Mouse (Mus musculus): Measurements from ENCODE around the gene Plcg1. TPM values are rescaled to one million over a fixed set of nuclear protein-coding genes. Genes with fewer than 3 reads are reported as not detected.

The Plcg1 gene
- polyA plus RNA-seq, 1 experiment from 2014 or later: 7.6 TPM

DNA sequence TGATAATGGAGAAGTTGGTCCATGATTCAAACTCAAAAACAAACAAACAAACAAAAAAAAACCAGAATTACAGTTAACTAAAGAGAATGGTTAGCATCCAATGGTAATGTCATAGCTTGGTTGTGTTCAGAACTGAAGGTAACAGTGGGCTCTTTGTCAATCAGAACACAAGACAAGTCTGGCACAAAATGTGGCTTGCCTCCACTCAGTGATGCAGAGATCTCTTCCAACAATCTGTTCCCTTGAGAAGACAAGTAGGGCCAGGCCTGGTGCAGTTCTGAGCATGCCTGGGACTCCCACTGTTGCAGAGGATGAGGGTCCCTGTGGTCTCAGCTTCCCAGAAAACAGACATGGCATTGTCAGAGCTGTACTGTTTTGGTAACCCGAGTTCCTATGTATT is 39.8 kb downstream of the Plcg1 start:
- 100% methylated on average over 1 of the region's 1 CpGs for WGBS (ENCODE audit: missing documents)
- Histone ChIP-seq H3K4me3 (ENCODE audit: inconsistent target) (no peak overlapping the region), H3K79me2 (ENCODE audit: inconsistent target) (no peaks in the 10 kb centered on the region), H3K36me3 (ENCODE audit: inconsistent target) (no peaks in the 10 kb centered on the region), H3K27ac (no peak overlapping the region)

GRCm38 (mm10) chr2:160771325-160772276 is 40.5 kb downstream of the Plcg1 start:
- Histone ChIP-seq H3K79me2 (ENCODE audit: inconsistent target) (no peaks in the 10 kb centered on the region), H3K27ac (no peak overlapping the region), H3K4me3 (ENCODE audit: inconsistent target) (no peak overlapping the region), H3K36me3 (ENCODE audit: inconsistent target) (no peaks in the 10 kb centered on the region)
- 97% methylated on average over 8 of the region's 8 CpGs for WGBS (ENCODE audit: missing documents)

DNA sequence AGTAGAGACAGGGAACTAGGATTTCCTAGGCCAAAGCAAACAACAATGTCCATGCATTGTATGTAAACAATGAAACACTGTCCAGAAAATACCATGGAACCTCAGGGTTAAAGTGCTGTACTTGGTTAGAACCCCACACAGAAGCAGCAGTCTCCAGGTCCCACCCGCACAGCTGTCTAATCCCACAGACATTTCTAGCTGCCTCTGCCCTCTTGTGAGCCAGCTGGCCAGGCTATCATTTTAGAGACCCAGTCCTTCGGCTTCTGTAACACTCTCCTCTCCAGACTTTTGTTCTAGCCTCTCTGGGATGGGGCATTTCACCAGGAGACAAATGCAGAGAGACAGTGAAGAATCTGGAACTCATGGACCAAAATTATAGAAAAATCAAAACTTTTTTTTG is 46.9 kb downstream of the Plcg1 start:
- H3K27ac ChIP-seq: no peak overlapping the region
- no peak overlapping the region for H3K4me3 ChIP-seq (ENCODE audit: inconsistent target)
- no peaks in the 10 kb centered on the region for H3K79me2 ChIP-seq (ENCODE audit: inconsistent target)
- 97% methylated on average over 2 of the region's 2 CpGs for WGBS (ENCODE audit: missing documents)
- no peaks in the 10 kb centered on the region for H3K36me3 ChIP-seq (ENCODE audit: inconsistent target)

DNA sequence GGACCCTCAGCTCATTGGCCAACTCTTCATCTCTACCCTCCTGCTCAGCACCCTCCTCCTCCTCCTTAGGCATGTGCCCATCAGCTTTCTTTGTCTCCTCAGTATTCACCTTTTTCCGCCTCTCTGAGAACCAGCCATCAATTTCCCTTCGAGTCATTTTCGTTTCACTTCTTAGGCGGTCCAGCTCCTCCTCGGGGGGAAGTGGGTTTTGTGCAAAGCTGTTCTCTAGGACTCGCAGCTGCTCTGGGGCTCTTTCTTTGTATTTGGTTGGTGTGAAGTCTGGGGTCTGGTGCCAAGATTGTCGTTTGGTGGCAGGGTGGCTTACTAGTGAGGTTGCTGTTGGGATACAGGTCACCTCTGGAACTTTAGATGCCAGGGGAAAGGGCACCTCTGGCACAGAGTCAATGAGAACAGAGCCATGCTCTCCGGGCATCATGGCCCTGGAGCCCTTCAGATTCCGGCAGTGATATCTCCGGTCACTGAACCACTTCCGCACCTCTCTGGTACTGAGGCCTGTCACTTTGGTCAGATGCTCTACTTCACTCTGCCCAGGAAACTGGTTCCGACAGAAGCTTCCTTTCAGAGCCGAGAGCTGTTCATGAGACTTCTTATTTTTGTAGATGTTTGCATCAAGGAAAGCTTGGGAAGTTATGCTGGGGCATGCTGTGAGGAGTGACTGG is 49.2 kb downstream of the Plcg1 start:
- Histone ChIP-seq H3K79me2 (ENCODE audit: inconsistent target) (no peaks in the 10 kb centered on the region), H3K27ac (no peak overlapping the region), H3K4me3 (ENCODE audit: inconsistent target) (no peak overlapping the region), H3K36me3 (ENCODE audit: inconsistent target) (no peaks in the 10 kb centered on the region)
- 34% methylated on average over 13 of the region's 13 CpGs for WGBS (ENCODE audit: missing documents)

DNA sequence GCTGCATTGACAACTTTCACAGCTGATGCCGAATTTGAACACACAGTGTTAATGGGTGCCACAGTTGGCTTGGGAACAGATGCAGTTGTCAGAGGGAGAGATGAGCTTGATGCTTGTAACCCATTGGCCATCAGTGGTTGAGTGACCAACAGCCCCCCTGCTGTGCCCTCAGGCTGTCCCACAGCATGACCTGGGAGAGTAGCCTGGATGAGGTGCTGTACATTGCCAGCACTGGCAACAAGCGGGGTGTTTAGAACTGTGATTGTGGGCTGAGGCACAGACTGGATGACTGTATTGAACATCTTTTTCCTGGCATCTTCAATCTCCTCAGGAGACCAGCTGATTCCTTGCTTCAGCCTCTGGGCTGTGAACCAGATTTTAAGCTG is 49.7 kb downstream of the Plcg1 start:
- Histone ChIP-seq H3K36me3 (ENCODE audit: inconsistent target) (no peaks in the 10 kb centered on the region), H3K4me3 (ENCODE audit: inconsistent target) (no peak overlapping the region), H3K79me2 (ENCODE audit: inconsistent target) (no peaks in the 10 kb centered on the region), H3K27ac (no peak overlapping the region)
- 96% methylated on average over 2 of the region's 2 CpGs for WGBS (ENCODE audit: missing documents)

- no peaks in the 10 kb centered on the region for H3K79me2 ChIP-seq (ENCODE audit: inconsistent target)
- no peaks in the 10 kb centered on the region for H3K36me3 ChIP-seq (ENCODE audit: inconsistent target)
- 31% methylated on average over 1 of the region's 1 CpGs for WGBS (ENCODE audit: missing documents)
- no peak overlapping the region for H3K27ac ChIP-seq
- H3K4me3 ChIP-seq (ENCODE audit: inconsistent target): no peak overlapping the region
Observed at GRCm38 (mm10) chr2:160786333-160786732, 55.2 kb downstream of the Plcg1 start.

DNA sequence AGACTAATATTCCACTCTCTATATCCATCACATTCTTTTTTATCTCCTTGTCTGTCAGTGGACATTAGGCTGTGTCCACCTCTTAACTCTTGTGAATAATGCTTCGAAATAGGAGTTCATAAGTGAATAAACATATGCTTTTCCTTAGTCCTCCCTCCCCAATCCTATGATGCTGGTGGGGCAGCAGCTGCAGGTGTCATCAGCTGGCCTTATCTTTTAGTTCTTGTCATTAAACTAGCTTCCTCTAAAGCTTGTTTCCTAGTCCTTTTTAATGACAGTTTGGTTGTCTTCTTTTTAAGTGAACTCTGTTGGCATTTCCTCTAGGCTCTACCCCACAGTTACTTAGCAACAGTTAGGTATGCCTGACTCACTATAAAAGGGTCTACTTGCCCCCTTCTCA is 57.9 kb downstream of the Plcg1 start:
- Histone ChIP-seq H3K27ac (no peak overlapping the region), H3K79me2 (ENCODE audit: inconsistent target) (no peaks in the 10 kb centered on the region), H3K4me3 (ENCODE audit: inconsistent target) (no peak overlapping the region), H3K36me3 (ENCODE audit: inconsistent target) (no peaks in the 10 kb centered on the region)
- 79% methylated on average over 1 of the region's 1 CpGs for WGBS (ENCODE audit: missing documents)

GRCm38 (mm10) chr2:160789741-160790140 is 58.6 kb downstream of the Plcg1 start:
- Histone ChIP-seq H3K4me3 (ENCODE audit: inconsistent target) (no peak overlapping the region), H3K27ac (no peak overlapping the region), H3K36me3 (ENCODE audit: inconsistent target) (no peaks in the 10 kb centered on the region), H3K79me2 (ENCODE audit: inconsistent target) (no peaks in the 10 kb centered on the region)

GRCm38 (mm10) chr2:160793117-160793516 is 62.0 kb downstream of the Plcg1 start:
- WGBS (ENCODE audit: missing documents): 42% methylated on average over 2 of the region's 2 CpGs
- Histone ChIP-seq H3K27ac (no peak overlapping the region), H3K36me3 (ENCODE audit: inconsistent target) (no peaks in the 10 kb centered on the region), H3K4me3 (ENCODE audit: inconsistent target) (no peak overlapping the region), H3K79me2 (ENCODE audit: inconsistent target) (no peaks in the 10 kb centered on the region)

- WGBS (ENCODE audit: missing documents): 52% methylated on average over 2 of the region's 2 CpGs
- H3K36me3 ChIP-seq (ENCODE audit: inconsistent target): no peaks in the 10 kb centered on the region
- no peak overlapping the region for H3K27ac ChIP-seq
- no peaks in the 10 kb centered on the region for H3K79me2 ChIP-seq (ENCODE audit: inconsistent target)
- no peak overlapping the region for H3K4me3 ChIP-seq (ENCODE audit: inconsistent target)
Observed at GRCm38 (mm10) chr2:160796973-160797372, 65.9 kb downstream of the Plcg1 start.

DNA sequence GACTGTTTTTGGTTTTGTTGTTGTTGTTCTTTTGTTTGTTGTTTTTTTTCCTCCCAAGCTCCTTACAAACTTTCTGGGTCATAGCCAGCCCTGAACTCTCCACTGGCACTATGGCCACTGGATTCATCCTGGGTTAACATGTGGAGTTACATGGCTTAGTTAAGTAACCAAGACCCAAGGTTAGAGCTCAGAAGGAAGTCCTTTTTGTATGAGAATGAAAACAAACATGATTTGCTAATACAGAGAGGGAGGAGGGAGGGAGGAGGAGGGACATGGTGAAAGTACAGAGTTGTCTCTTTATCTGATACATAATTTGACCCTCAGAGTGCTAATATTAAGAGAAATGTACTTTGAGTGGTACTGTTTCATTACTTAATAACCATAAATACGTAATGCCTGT is 67.1 kb downstream of the Plcg1 start:
- Histone ChIP-seq H3K79me2 (ENCODE audit: inconsistent target) (no peaks in the 10 kb centered on the region), H3K4me3 (ENCODE audit: inconsistent target) (no peak overlapping the region), H3K36me3 (ENCODE audit: inconsistent target) (no peaks in the 10 kb centered on the region), H3K27ac (no peak overlapping the region)
- WGBS (ENCODE audit: missing documents): 89% methylated on average over 1 of the region's 1 CpGs

DNA sequence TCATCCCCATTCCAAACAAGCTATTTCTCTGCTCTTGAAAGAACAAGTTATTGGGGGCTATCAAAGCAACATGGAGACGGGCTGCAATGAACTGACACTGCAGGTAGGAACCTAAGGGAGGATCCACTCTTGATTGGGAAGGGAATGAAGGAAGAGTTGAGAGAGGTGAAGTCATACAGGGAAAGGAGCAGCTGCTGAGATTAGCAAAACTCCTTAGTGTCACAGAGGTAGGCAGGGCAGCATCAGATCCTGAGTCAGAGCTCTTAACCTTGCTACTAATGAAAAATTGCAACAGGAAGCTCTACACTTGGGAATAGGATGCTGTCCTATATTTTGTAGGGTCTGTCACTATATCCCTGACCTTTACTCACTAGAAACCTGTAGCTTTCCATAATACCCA is 69.9 kb downstream of the Plcg1 start:
- H3K27ac ChIP-seq: no peak overlapping the region
- 93% methylated on average over 1 of the region's 1 CpGs for WGBS (ENCODE audit: missing documents)
- H3K79me2 ChIP-seq (ENCODE audit: inconsistent target): no peaks in the 10 kb centered on the region
- H3K4me3 ChIP-seq (ENCODE audit: inconsistent target): no peak overlapping the region
- H3K36me3 ChIP-seq (ENCODE audit: inconsistent target): no peaks in the 10 kb centered on the region

DNA sequence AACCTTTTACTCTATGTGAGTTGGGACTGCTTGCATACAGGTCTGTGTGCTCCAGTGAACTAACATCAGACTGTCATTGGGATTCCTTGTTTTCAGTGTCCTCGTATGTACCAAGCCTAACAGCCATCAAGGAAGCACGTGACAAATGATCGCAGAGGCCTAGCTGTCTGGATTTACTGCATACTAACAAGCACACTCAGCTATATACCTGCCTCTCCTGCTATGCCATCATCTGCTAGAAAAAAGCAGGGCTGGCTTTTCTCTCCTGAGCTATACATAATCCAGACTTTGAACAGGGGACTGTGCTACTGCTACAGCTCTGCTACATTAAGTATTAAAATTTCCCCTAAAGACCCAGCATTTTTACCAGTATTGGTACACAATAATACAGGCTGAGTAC is 71.2 kb downstream of the Plcg1 start:
- 93% methylated on average over 3 of the region's 3 CpGs for WGBS (ENCODE audit: missing documents)
- Histone ChIP-seq H3K36me3 (ENCODE audit: inconsistent target) (no peaks in the 10 kb centered on the region), H3K4me3 (ENCODE audit: inconsistent target) (no peak overlapping the region), H3K27ac (no peak overlapping the region), H3K79me2 (ENCODE audit: inconsistent target) (no peaks in the 10 kb centered on the region)

- no peaks in the 10 kb centered on the region for H3K79me2 ChIP-seq (ENCODE audit: inconsistent target)
- WGBS (ENCODE audit: missing documents): 99% methylated on average over 4 of the region's 4 CpGs
- H3K36me3 ChIP-seq (ENCODE audit: inconsistent target): no peaks in the 10 kb centered on the region
- no peak overlapping the region for H3K27ac ChIP-seq
- H3K4me3 ChIP-seq (ENCODE audit: inconsistent target): no peak overlapping the region
Observed at GRCm38 (mm10) chr2:160804794-160805527, 73.9 kb downstream of the Plcg1 start.

GRCm38 (mm10) chr2:160806091-160806521 is 75.0 kb downstream of the Plcg1 start:
- Histone ChIP-seq H3K27ac (no peak overlapping the region), H3K79me2 (ENCODE audit: inconsistent target) (no peaks in the 10 kb centered on the region), H3K36me3 (ENCODE audit: inconsistent target) (no peaks in the 10 kb centered on the region), H3K4me3 (ENCODE audit: inconsistent target) (no peak overlapping the region)
- 81% methylated on average over 3 of the region's 3 CpGs for WGBS (ENCODE audit: missing documents)
